In the genomic region with DNA sequence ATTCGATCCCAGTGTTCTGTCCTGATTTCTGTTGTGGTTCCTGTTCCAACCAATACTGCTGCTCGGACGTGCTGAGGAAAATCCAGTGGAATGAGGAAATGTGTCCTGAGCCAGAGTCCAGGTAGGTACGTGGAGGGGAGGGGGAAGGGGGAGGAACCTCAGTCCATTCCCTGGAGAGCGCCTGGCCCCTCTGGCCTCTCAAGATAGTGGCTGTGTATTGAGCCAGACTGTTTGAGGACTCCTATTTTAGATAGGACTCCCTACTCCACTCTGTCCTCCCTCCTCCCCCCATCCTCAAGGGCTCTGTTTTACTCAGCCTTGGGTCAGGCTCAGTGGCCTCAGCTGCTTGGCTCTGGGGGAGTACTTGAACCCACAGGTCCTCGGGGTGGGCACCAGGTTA, we compare ENCODE assay signal across 10 mouse cellular contexts. TPM values are rescaled to one million over a fixed set of nuclear protein-coding genes. Genes with fewer than 3 reads are reported as not detected.
DNase-seq lines count a peak whose midpoint lies in the region; ATAC-seq lines count a peak whose summit lies in the region.
"Had no signal": no experiment of that assay in that cellular context is flagged by ENCODE, and none has a peak within 500 bp of the region (broad histone marks: within the 10 kb centered on the region; RNA-seq: fewer than 3 reads in every experiment).

No protein-coding gene starts in this region.

- no peaks in the 10 kb centered on the region for H3K9me3 ChIP-seq in heart, embryonic 14.5 days (ENCODE audit: control insufficient read depth, low read length)
- no peaks in the 10 kb centered on the region for H3K9me3 ChIP-seq in intestine, embryonic 14.5 days (ENCODE audit: control insufficient read depth, low read length)
- H3K9me3 ChIP-seq: hindbrain, embryonic 13.5 days; neural tube, embryonic 13.5 days had no signal

- peaks cover 15 to 36% of the 10 kb centered on the region in 2 experiments for H3K4me1 ChIP-seq in heart, embryonic 14.5 days (ENCODE audit: control insufficient read depth in 2 of 2, insufficient read depth in 2 of 2, low read length in 2 of 2)
- H3K4me1 ChIP-seq in intestine, embryonic 14.5 days (replicated peaks; ENCODE audit: control insufficient read depth, insufficient read depth, low read length) = peaks cover 21% of the 10 kb centered on the region

- ATAC-seq in heart, embryonic 14.5 days (ENCODE audit: insufficient number of reproducible peaks, insufficient read depth, low FRiP score, low read depth) = no peak
- ATAC-seq in intestine, embryonic 14.5 days (replicated peaks; ENCODE audit: low FRiP score, low TSS enrichment, low read depth) = peak; percentile 81
- ATAC-seq in granulocyte monocyte progenitor cell, adult 5-6 weeks (replicated peaks; ENCODE audit: poor library complexity, severe bottlenecking) = no peak

- H3K36me3 ChIP-seq in heart, embryonic 14.5 days (ENCODE audit: control insufficient read depth, insufficient read depth, low read length) = peaks cover 7% of the 10 kb centered on the region; the same call in 1 of the 2 replicates
- no peaks in the 10 kb centered on the region for H3K36me3 ChIP-seq in intestine, embryonic 14.5 days (ENCODE audit: control insufficient read depth, insufficient read depth, low read length)
- H3K36me3 ChIP-seq: hindbrain, embryonic 13.5 days; neural tube, embryonic 13.5 days had no signal

- H3K27me3 ChIP-seq in heart, embryonic 14.5 days (ENCODE audit: control insufficient read depth, insufficient read depth, low read length) = no peaks in the 10 kb centered on the region
- H3K27me3 ChIP-seq in intestine, embryonic 14.5 days (replicated peaks; ENCODE audit: control insufficient read depth, insufficient read depth, low read length) = no peaks in the 10 kb centered on the region

- no peak for DNase-seq in heart, adult 9 months (ENCODE audit: low spot score in 2 of 2)
- no peak for DNase-seq in intestine, embryonic 14.5 days (ENCODE audit: low spot score)
- DNase-seq in kidney, postnatal 25 days = peak; percentile 44 to 63
- DNase-seq in lung, postnatal 36 days = peak; percentile 77
- no peak for DNase-seq in left cerebral cortex, adult 8-10 months (ENCODE audit: low spot score in 2 of 2)
- DNase-seq in layer of hippocampus, postnatal 10 days (ENCODE audit: low spot score in 2 of 2) = no peak

- H3K4me2 ChIP-seq in heart, embryonic 14.5 days (ENCODE audit: low read length) = peak overlapping the region; percentile 86
- H3K4me2 ChIP-seq in intestine, embryonic 14.5 days (ENCODE audit: low read length) = peak overlapping the region; percentile 18; the same call in 1 of the 2 replicates
- H3K4me2 ChIP-seq: hindbrain, embryonic 13.5 days; neural tube, embryonic 13.5 days had no signal

- H3K27ac ChIP-seq in heart, embryonic 14.5 days (replicated peaks in 1 of 2; ENCODE audit: control insufficient read depth in 1 of 2, insufficient read depth in 1 of 2, low read depth in 2 of 2, low read length in 2 of 2) = 0 out of 4 replicates have a peak overlapping the region, but pooled peaks have one; percentile 2 to 33
- H3K27ac ChIP-seq in intestine, embryonic 14.5 days (ENCODE audit: low read depth) = 0 out of 2 replicates have a peak overlapping the region, but pooled peaks have one; percentile 33
- H3K27ac ChIP-seq: hindbrain, embryonic 13.5 days; neural tube, embryonic 13.5 days had no signal

- 17% methylated on average over 6 of the region's 6 CpGs for WGBS in heart, embryonic 14.5 days
- 57% methylated on average over 6 of the region's 6 CpGs for WGBS in intestine, embryonic 14.5 days

- peak overlapping the region; percentile 38 for H3K9ac ChIP-seq in heart, embryonic 14.5 days (ENCODE audit: low read length)
- no peak overlapping the region for H3K9ac ChIP-seq in intestine, embryonic 14.5 days (ENCODE audit: low read length)
- H3K9ac ChIP-seq: hindbrain, embryonic 13.5 days; neural tube, embryonic 13.5 days had no signal

- H3K4me3 ChIP-seq in heart, embryonic 14.5 days (ENCODE audit: control insufficient read depth in 1 of 2, insufficient read depth in 1 of 2, low read depth in 1 of 2, low read length in 2 of 2) = no peak overlapping the region; a peak in 1 of 4 replicates
- no peak overlapping the region for H3K4me3 ChIP-seq in intestine, embryonic 14.5 days (ENCODE audit: low read depth, low read length)
- H3K4me3 ChIP-seq: hindbrain, embryonic 13.5 days; neural tube, embryonic 13.5 days had no signal

RNA-seq across cellular contexts. Expression of a gene that starts 2.5 kb away (rescaled TPM):
- polyA plus RNA-seq in heart, embryonic 14.5 days (2014; fragmentation: Nextera tagmentation; extraction: Ambion mirVana) = 51.9 and 54.3 TPM in 2 replicates
- polyA plus RNA-seq in intestine, embryonic 14.5 days (2014; fragmentation: Nextera tagmentation; extraction: Ambion mirVana) = 80.8 and 85.8 TPM in 2 replicates
- total RNA-seq in granulocyte monocyte progenitor cell, adult 5-6 weeks (2014; fragmentation: Nextera tagmentation) = 56.8 and 75.0 TPM in 2 replicates
- 54.4 and 80.8 TPM in 2 replicates for total RNA-seq in granulocyte monocyte progenitor cell, adult 5-6 weeks (2017)
- 10 to 100 TPM; 81.8 to 96.8 (median 91.6) TPM for total RNA-seq in left cerebral cortex, adult 8-10 months (2022)
- total RNA-seq in layer of hippocampus, postnatal 10 days (2021) = 10 to 100 TPM; 37.7 to 47.2 TPM

RNA-seq across cellular contexts. Expression of a gene that starts 18.6 kb away (rescaled TPM):
- polyA plus RNA-seq in heart, embryonic 14.5 days (2014; fragmentation: Nextera tagmentation; extraction: Ambion mirVana) = 8.1 TPM in 2 replicates
- 12.8 and 13.8 TPM in 2 replicates for polyA plus RNA-seq in intestine, embryonic 14.5 days (2014; fragmentation: Nextera tagmentation; extraction: Ambion mirVana)
- total RNA-seq in granulocyte monocyte progenitor cell, adult 5-6 weeks (2014; fragmentation: Nextera tagmentation) = 23.5 and 32.3 TPM in 2 replicates
- total RNA-seq in granulocyte monocyte progenitor cell, adult 5-6 weeks (2017) = 17.1 and 17.8 TPM in 2 replicates
- total RNA-seq in left cerebral cortex, adult 8-10 months (2022) = 10 to 100 TPM; 11.8 to 17.1 (median 14.0) TPM
- 10 to 100 TPM; 11.9 to 13.2 TPM for total RNA-seq in layer of hippocampus, postnatal 10 days (2021)

RNA-seq across cellular contexts. Expression of a gene that starts 33.0 kb away (rescaled TPM):
- 17.5 and 19.9 TPM in 2 replicates for polyA plus RNA-seq in heart, embryonic 14.5 days (2014; fragmentation: Nextera tagmentation; extraction: Ambion mirVana)
- 27.7 and 28.2 TPM in 2 replicates for polyA plus RNA-seq in intestine, embryonic 14.5 days (2014; fragmentation: Nextera tagmentation; extraction: Ambion mirVana)
- total RNA-seq in granulocyte monocyte progenitor cell, adult 5-6 weeks (2014; fragmentation: Nextera tagmentation) = 13.5 and 26.7 TPM in 2 replicates
- total RNA-seq in granulocyte monocyte progenitor cell, adult 5-6 weeks (2017) = 22.2 and 30.6 TPM in 2 replicates
- 10 to 100 TPM; 24.7 to 31.7 (median 27.3) TPM for total RNA-seq in left cerebral cortex, adult 8-10 months (2022)
- total RNA-seq in layer of hippocampus, postnatal 10 days (2021) = 10 to 100 TPM; 28.5 to 29.9 TPM

RNA-seq across cellular contexts. Expression of a gene that starts 41.4 kb away (rescaled TPM):
- 13.9 and 14.0 TPM in 2 replicates for polyA plus RNA-seq in heart, embryonic 14.5 days (2014; fragmentation: Nextera tagmentation; extraction: Ambion mirVana)
- 12.9 and 14.5 TPM in 2 replicates for polyA plus RNA-seq in intestine, embryonic 14.5 days (2014; fragmentation: Nextera tagmentation; extraction: Ambion mirVana)
- 8.3 and 9.6 TPM in 2 replicates for total RNA-seq in granulocyte monocyte progenitor cell, adult 5-6 weeks (2014; fragmentation: Nextera tagmentation)
- total RNA-seq in granulocyte monocyte progenitor cell, adult 5-6 weeks (2017) = 11.6 and 18.0 TPM in 2 replicates
- 1 to 10 TPM; 6.8 to 8.0 (median 7.7) TPM for total RNA-seq in left cerebral cortex, adult 8-10 months (2022)
- total RNA-seq in layer of hippocampus, postnatal 10 days (2021) = 1 to 10 TPM; 6.1 to 7.3 TPM

RNA-seq across cellular contexts. Expression of a gene that starts 41.5 kb away (rescaled TPM):
- 611 and 670 TPM in 2 replicates for polyA plus RNA-seq in heart, embryonic 14.5 days (2014; fragmentation: Nextera tagmentation; extraction: Ambion mirVana)
- 682 and 702 TPM in 2 replicates for polyA plus RNA-seq in intestine, embryonic 14.5 days (2014; fragmentation: Nextera tagmentation; extraction: Ambion mirVana)
- total RNA-seq in granulocyte monocyte progenitor cell, adult 5-6 weeks (2014; fragmentation: Nextera tagmentation) = 391 and 511 TPM in 2 replicates
- 153 and 178 TPM in 2 replicates for total RNA-seq in granulocyte monocyte progenitor cell, adult 5-6 weeks (2017)
- 100 to 1,000 TPM; 291 to 329 (median 323) TPM for total RNA-seq in left cerebral cortex, adult 8-10 months (2022)
- 100 to 1,000 TPM; 331 to 333 TPM for total RNA-seq in layer of hippocampus, postnatal 10 days (2021)

Comparison
In these comparisons a context has a peak if more than half of its experiments do, and no peak if none do; other contexts are left out.
1. DNase-seq: peak in kidney, postnatal 25 days (2 of 2) and lung, postnatal 36 days (single experiment); none in heart, adult 9 months (0 of 2), intestine, embryonic 14.5 days (single experiment), left cerebral cortex, adult 8-10 months (0 of 2) and layer of hippocampus, postnatal 10 days (0 of 2).